25 mouse cellular contexts compared by ENCODE assay signal in genomic region chr6:126667001-126667400, GRCm38 (mm10). TPM values are rescaled to one million over a fixed set of nuclear protein-coding genes. Genes with fewer than 3 reads are reported as not detected.
DNase-seq lines count a peak whose midpoint lies in the region; ATAC-seq and TF ChIP-seq lines count a peak whose summit lies in the region.
"Had no signal": no experiment of that assay in that cellular context is flagged by ENCODE, and none has a peak within 500 bp of the region (broad histone marks: within the 10 kb centered on the region; RNA-seq: fewer than 3 reads in every experiment).

No protein-coding gene starts in this region.

- no peak overlapping the region for H3K27ac ChIP-seq in heart, embryonic 12.5 days (ENCODE audit: poor library complexity, severe bottlenecking)
- H3K27ac ChIP-seq: limb, embryonic 13.5 days; liver, embryonic 13.5 days; neural tube, embryonic 12.5 days had no signal

- H3K27me3 ChIP-seq in heart, embryonic 12.5 days (replicated peaks), result peaks cover 29% of the 10 kb centered on the region
- H3K27me3 ChIP-seq: liver, embryonic 13.5 days; neural tube, embryonic 12.5 days had no signal

- no peaks in the 10 kb centered on the region for H3K36me3 ChIP-seq in heart, embryonic 12.5 days
- H3K36me3 ChIP-seq: limb, embryonic 13.5 days; liver, embryonic 13.5 days; neural tube, embryonic 12.5 days had no signal

- ATAC-seq in heart, embryonic 12.5 days (ENCODE audit: insufficient number of reproducible peaks, low FRiP score), result no peak
- ATAC-seq: hindbrain, embryonic 16.5 days; intestine, embryonic 16.5 days had no signal

- 79% methylated on average over 5 of the region's 5 CpGs for WGBS in heart, embryonic 12.5 days

- no peak overlapping the region for H3K9ac ChIP-seq in heart, embryonic 12.5 days
- H3K9ac ChIP-seq: limb, embryonic 13.5 days; liver, embryonic 13.5 days; neural tube, embryonic 12.5 days had no signal

- no peaks in the 10 kb centered on the region for H3K9me3 ChIP-seq in heart, embryonic 12.5 days (replicated peaks)
- H3K9me3 ChIP-seq: limb, embryonic 13.5 days; liver, embryonic 13.5 days; neural tube, embryonic 12.5 days had no signal

- TF ChIP-seq CTCF in brain, embryonic 14.5 days (IDR thresholded peaks at IDR 0.05; ENCODE audit: borderline replicate concordance, extremely low read depth, insufficient read depth, insufficient read length), result no peak

- peak; percentile 20 for DNase-seq in heart, postnatal 4 days
- peak; percentile 26 for DNase-seq in brain, embryonic 14.5 days (ENCODE audit: low read depth)
- peak; percentile 69 to 75 for DNase-seq in cerebellum, adult 18-20 months
- peak; percentile 80 to 88 for DNase-seq in cerebellum, postnatal 14 days
- DNase-seq in adrenal gland, postnatal 4 days (ENCODE audit: low spot score in 2 of 2), result no peak
- no peak for DNase-seq in layer of hippocampus, postnatal 10 days (ENCODE audit: low spot score in 2 of 2)
- DNase-seq: adrenal gland, postnatal 36 days; heart, adult 11 months; kidney, adult 9 months; kidney, postnatal 14 days; layer of hippocampus, postnatal 36 days; liver, embryonic 13.5 days; lung, adult 2 months; lung, postnatal 14 days; midbrain, embryonic 14.5 days; retina, postnatal 1 day; right cerebral cortex, postnatal 25 days; spleen, adult 18-20 months had no signal

- TF ChIP-seq POLR2A in brain, embryonic 14.5 days (IDR thresholded peaks at IDR 0.05; ENCODE audit: borderline replicate concordance, extremely low read depth, insufficient read depth, insufficient read length, poor library complexity, severe bottlenecking), result no peak

- H3K4me1 ChIP-seq in heart, embryonic 12.5 days (replicated peaks), result no peaks in the 10 kb centered on the region
- H3K4me1 ChIP-seq: liver, embryonic 13.5 days; neural tube, embryonic 12.5 days had no signal

- H3K4me3 ChIP-seq in heart, embryonic 12.5 days, result no peak overlapping the region
- H3K4me3 ChIP-seq: limb, embryonic 13.5 days; liver, embryonic 13.5 days; neural tube, embryonic 12.5 days had no signal

- H3K4me2 ChIP-seq in heart, embryonic 12.5 days, result no peak overlapping the region
- H3K4me2 ChIP-seq: limb, embryonic 13.5 days; liver, embryonic 13.5 days; neural tube, embryonic 12.5 days had no signal

RNA-seq across cellular contexts. Expression of gene Kcna1, which starts 20.8 kb away (rescaled TPM):
- total RNA-seq in heart, postnatal 4 days (2021), result under 1 TPM; 0.29 to 0.59 TPM
- polyA plus RNA-seq in heart, embryonic 12.5 days (2016; fragmentation: Nextera tagmentation; extraction: Ambion mirVana), result 0.13 and 0.23 TPM in 2 replicates
- 1.3 TPM in 2 replicates for polyA plus RNA-seq in brain, embryonic 14.5 days (2012; rRNA removed)
- total RNA-seq in adrenal gland, postnatal 4 days (2021), result 1 to 10 TPM; 2.8 to 3.5 TPM
- 10 to 100 TPM; 48.5 to 53.7 TPM for total RNA-seq in layer of hippocampus, postnatal 10 days (2021)
- total RNA-seq: hematopoietic stem cell, adult 5-6 weeks; megakaryocyte progenitor cell, adult 5-6 weeks had no signal

Comparison
In these comparisons a context has a peak if more than half of its experiments do, and no peak if none do; other contexts are left out.
1. DNase-seq: peak in heart, postnatal 4 days (single experiment), brain, embryonic 14.5 days (single experiment), cerebellum, adult 18-20 months (2 of 2) and cerebellum, postnatal 14 days (2 of 2); none in adrenal gland, postnatal 4 days (0 of 2) and layer of hippocampus, postnatal 10 days (0 of 2).
2. RNA of gene Kcna1, which starts 20.8 kb away (total RNA-seq): 48.5 to 53.7 TPM in layer of hippocampus, postnatal 10 days; 2.8 to 3.5 TPM in adrenal gland, postnatal 4 days and 0.29 to 0.59 TPM in heart, postnatal 4 days; every median in the first group is over 10 times any median in the second.